Mouse (Mus musculus) myocyte (in vitro differentiated cells): Measurements from ENCODE around the gene Psmb7. TPM values are rescaled to one million over a fixed set of nuclear protein-coding genes. Genes with fewer than 3 reads are reported as not detected.

Experiments
- H3K27me3 ChIP-seq: one replicate; pipeline ENCODE4 v1.6.1; 2011; ENCODE audit not compliant: control insufficient read depth, insufficient read depth, insufficient read length
- H3K36me3 ChIP-seq: one replicate; pipeline ENCODE4 v1.6.1; 2011; ENCODE audit not compliant: control insufficient read depth, insufficient read depth
- H3K4me2 ChIP-seq: one replicate; pipeline ENCODE4 v1.6.1; 2011; ENCODE audit warnings: low read depth, control low read depth
- H3K4me3 ChIP-seq: one replicate; pipeline ENCODE4 v1.5.1; 2011; ENCODE audit warnings: mild to moderate bottlenecking, control low read depth, moderate library complexity
- H3K79me2 ChIP-seq: one replicate; pipeline ENCODE4 v1.6.1; 2011; ENCODE audit not compliant: control insufficient read depth, insufficient read depth
- H3ac ChIP-seq: one replicate; pipeline ENCODE4 v1.6.1; 2011; ENCODE audit not compliant: control insufficient read depth, insufficient read length
- CEBPB ChIP-seq: IDR thresholded peaks from 2 replicates; pipeline ENCODE4 v1.6.1; 2011; ENCODE audit warnings: mild to moderate bottlenecking, moderate library complexity; ENCODE audit not compliant: poor library complexity, insufficient read depth, severe bottlenecking
- E2F4 ChIP-seq: IDR thresholded peaks from one replicate; pipeline ENCODE4 v1.6.1; 2011; ENCODE audit warnings: mild to moderate bottlenecking, control low read depth, moderate library complexity; ENCODE audit not compliant: insufficient read depth
- MAX ChIP-seq: IDR thresholded peaks from one replicate; pipeline ENCODE4 v1.6.1; 2011; ENCODE audit warnings: low read depth, mild to moderate bottlenecking, control low read depth
- MYOD1 ChIP-seq, 3 experiments: IDR thresholded peaks; one replicate each; pipeline ENCODE4 v1.6.1; 2011; ENCODE audit warnings: control low read depth in 2 of 3, low read depth in 2 of 3, mild to moderate bottlenecking in 2 of 3, moderate library complexity in 1 of 3; ENCODE audit not compliant: insufficient read length in 2 of 3, control insufficient read depth in 1 of 3
- MYOG ChIP-seq, 3 experiments: IDR thresholded peaks; one replicate each; pipeline ENCODE4 v1.6.1; 2011; ENCODE audit warnings: control low read depth in 2 of 3, low read depth in 2 of 3, mild to moderate bottlenecking in 2 of 3; ENCODE audit not compliant: insufficient read length in 2 of 3, control insufficient read depth in 1 of 3, insufficient read depth in 1 of 3
- POLR2A ChIP-seq: IDR thresholded peaks from one replicate; pipeline ENCODE4 v1.6.1; 2011; ENCODE audit warnings: low read depth, mild to moderate bottlenecking, control low read depth, moderate library complexity; ENCODE audit not compliant: insufficient read length
- POLR2AphosphoS2 ChIP-seq: IDR thresholded peaks from one replicate; pipeline ENCODE4 v1.6.1; 2011; ENCODE audit warnings: low read depth, control low read depth; ENCODE audit not compliant: insufficient read length
- REST ChIP-seq: IDR thresholded peaks from one replicate; pipeline ENCODE4 v1.6.1; 2011; ENCODE audit warnings: mild to moderate bottlenecking, control low read depth, moderate library complexity; ENCODE audit not compliant: insufficient read depth, insufficient read length
- SRF ChIP-seq: IDR thresholded peaks from one replicate; pipeline ENCODE4 v1.6.1; 2011; ENCODE audit warnings: low read depth; ENCODE audit not compliant: control insufficient read depth, insufficient read length
- TCF12 ChIP-seq: IDR thresholded peaks from one replicate; pipeline ENCODE4 v1.6.1; 2011; ENCODE audit warnings: mild to moderate bottlenecking, control low read depth; ENCODE audit not compliant: poor library complexity, insufficient read depth, severe bottlenecking
- TCF3 ChIP-seq: IDR thresholded peaks from one replicate; pipeline ENCODE4 v1.6.1; 2011; ENCODE audit warnings: low read depth, control low read depth; ENCODE audit not compliant: insufficient read length
- USF1 ChIP-seq: IDR thresholded peaks from one replicate; pipeline ENCODE4 v1.6.1; 2011; ENCODE audit warnings: low read depth, mild to moderate bottlenecking, control low read depth, moderate library complexity
- polyA plus RNA-seq: library from polyadenylated mRNA; unstranded; fragments of >200 nt; fragmentation: generic; extraction: Trizol; gene quantifications from one replicate; pipeline ENCODE4 v1.2.1, GENCODE M21; 2012; ENCODE audit warnings: missing spikeins

Psmb7 gene
- polyA plus RNA-seq, 1 experiment, result 411 TPM

DNA sequence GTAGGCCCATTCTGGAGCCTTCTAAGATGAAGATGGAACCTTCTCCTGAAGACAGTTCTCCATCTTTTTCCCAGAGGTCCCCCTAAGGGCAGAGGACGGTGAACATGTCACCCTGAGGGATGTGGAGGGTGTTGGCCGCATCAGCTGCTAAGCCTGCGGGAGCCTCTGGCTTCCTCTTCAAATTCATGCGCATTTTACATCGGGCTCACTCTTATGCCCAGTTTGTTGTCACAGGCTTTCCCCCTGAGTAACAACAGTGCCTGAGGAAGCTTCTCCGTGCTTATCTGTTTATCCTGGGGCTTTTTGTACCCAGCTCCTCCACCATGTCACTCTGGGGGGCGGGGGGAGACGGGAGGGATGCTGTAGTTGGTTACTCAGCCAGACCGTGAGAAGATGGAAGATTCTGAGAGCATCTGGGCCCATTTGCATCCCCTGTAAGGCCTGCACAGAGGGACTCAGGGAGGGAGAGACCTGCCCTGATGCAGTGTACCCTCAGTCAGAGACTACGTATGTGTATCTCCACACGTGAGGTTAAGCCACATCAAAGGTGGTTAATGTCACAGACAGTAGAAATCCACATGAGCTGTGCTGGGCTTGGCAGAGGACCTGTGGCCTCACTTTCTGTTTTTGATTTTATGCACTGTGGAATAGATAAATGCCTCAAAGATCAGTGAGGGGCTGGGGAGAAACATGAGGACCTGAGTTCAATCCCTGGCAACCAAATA is 95.9 kb downstream of the Psmb7 start:
- Histone ChIP-seq H3K4me3 (no peak overlapping the region), H3K79me2 (peaks cover 6% of the 10 kb centered on the region), H3K4me2 (no peak overlapping the region), H3K36me3 (no peaks in the 10 kb centered on the region), H3ac (no peak overlapping the region), H3K27me3 (no peaks in the 10 kb centered on the region)
- TF ChIP-seq POLR2A (no peak), MYOD1 (IDR thresholded peaks at IDR 0.05; ENCODE audit: control insufficient read depth in 1 of 3, insufficient read length in 2 of 3, low read depth in 2 of 3) (no peak), MAX (no peak), MYOG (IDR thresholded peaks at IDR 0.05; ENCODE audit: control insufficient read depth in 1 of 3, insufficient read depth in 1 of 3, insufficient read length in 2 of 3, low read depth in 2 of 3) (no peak), REST (no peak), SRF (no peak), E2F4 (no peak), USF1 (no peak), POLR2AphosphoS2 (no peak), TCF12 (no peak), TCF3 (no peak), CEBPB (no peak)

DNA sequence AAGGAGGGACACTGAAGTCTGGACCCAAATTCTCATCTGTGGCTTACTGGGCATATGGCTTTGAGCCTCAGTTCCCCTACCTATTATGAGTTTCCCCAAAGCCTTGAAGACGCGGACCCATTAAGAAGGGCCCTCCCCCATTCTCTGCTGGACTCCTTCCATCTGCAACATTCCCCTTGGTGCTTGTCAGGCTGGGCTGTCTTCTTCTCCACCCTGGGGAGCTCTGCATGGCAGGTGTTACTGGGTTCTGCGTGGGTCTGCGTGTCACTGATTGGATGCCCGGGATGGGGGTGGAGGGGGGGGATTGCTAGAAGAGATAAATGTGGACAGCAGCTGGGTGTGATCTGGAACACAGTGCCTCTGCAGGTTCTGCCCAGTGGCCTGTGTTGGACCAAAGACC is 97.1 kb downstream of the Psmb7 start:
- TF ChIP-seq MYOD1 (IDR thresholded peaks at IDR 0.05; ENCODE audit: control insufficient read depth in 1 of 3, insufficient read length in 2 of 3, low read depth in 2 of 3) (peak; percentile 32 to 92 (median 85)), MYOG (IDR thresholded peaks at IDR 0.05; ENCODE audit: control insufficient read depth in 1 of 3, insufficient read depth in 1 of 3, insufficient read length in 2 of 3, low read depth in 2 of 3) (peak; percentile 48 to 86 (median 48)), CEBPB (no peak), POLR2AphosphoS2 (no peak)
- no peak overlapping the region for H3ac ChIP-seq
- peaks cover 6% of the 10 kb centered on the region for H3K79me2 ChIP-seq
- H3K4me3 ChIP-seq, result no peak overlapping the region
- no peaks in the 10 kb centered on the region for H3K27me3 ChIP-seq
- peak overlapping the region; percentile 87 for H3K4me2 ChIP-seq
- H3K36me3 ChIP-seq, result no peaks in the 10 kb centered on the region

DNA sequence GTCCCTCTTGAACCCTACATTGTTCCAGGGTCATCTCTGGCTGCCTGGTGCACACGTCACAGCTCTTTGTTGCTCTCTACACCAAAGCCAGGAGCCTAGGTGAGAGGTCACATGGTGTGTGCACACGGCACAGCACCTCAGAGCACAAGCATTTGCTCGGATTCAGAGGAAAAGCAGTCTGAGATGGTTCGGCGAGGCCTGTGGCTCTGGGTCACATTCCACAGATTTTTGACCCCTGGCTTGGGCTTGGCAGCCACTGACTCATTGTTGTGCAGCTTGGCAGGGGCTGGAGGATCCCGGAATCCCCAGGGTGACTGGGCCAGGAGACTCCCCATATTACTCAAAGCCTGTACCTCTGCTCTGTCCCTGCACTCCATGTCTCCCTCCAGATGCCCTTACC is 97.7 kb downstream of the Psmb7 start:
- TF ChIP-seq POLR2A, result no peak
- no peak for TF ChIP-seq TCF12
- TF ChIP-seq REST, result no peak
- TF ChIP-seq MYOG (IDR thresholded peaks at IDR 0.05; ENCODE audit: control insufficient read depth in 1 of 3, insufficient read depth in 1 of 3, insufficient read length in 2 of 3, low read depth in 2 of 3), result peak in 1 of 3 experiments; percentile 63
- no peak for TF ChIP-seq SRF
- peak in 1 of 3 experiments; percentile 39 for TF ChIP-seq MYOD1 (IDR thresholded peaks at IDR 0.05; ENCODE audit: control insufficient read depth in 1 of 3, insufficient read length in 2 of 3, low read depth in 2 of 3)
- TF ChIP-seq E2F4, result no peak
- no peak for TF ChIP-seq TCF3
- TF ChIP-seq USF1, result peak; percentile 90
- TF ChIP-seq POLR2AphosphoS2, result no peak
- no peak for TF ChIP-seq MAX
- TF ChIP-seq CEBPB, result no peak
- H3K4me2 ChIP-seq, result peak overlapping the region; percentile 87
- H3K36me3 ChIP-seq, result no peaks in the 10 kb centered on the region
- peaks cover 6% of the 10 kb centered on the region for H3K79me2 ChIP-seq
- no peak overlapping the region for H3K4me3 ChIP-seq
- H3K27me3 ChIP-seq, result no peaks in the 10 kb centered on the region
- no peak overlapping the region for H3ac ChIP-seq

DNA sequence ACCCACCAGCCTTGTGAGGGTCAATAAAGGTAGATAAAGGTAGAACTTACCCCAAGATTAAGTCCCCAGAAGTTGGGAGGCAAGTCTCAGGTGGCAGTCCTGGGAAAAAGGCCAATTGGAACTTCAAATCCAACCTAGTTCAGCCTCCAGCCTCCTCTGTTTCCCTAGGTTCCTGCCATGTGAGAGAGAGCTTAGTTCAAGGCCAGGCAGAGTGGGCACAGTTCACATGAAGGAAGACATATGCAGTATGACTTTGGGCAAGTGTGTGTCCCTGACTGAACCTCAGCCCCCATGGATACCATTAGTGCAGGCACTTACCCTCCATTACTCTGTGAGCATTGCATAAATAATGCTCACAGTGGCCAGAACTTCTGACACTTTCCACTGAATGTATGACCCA is 98.2 kb downstream of the Psmb7 start:
- no peaks in the 10 kb centered on the region for H3K36me3 ChIP-seq
- no peak overlapping the region for H3ac ChIP-seq
- H3K4me3 ChIP-seq, result no peak overlapping the region
- H3K4me2 ChIP-seq, result peak overlapping the region; percentile 87
- TF ChIP-seq TCF12, result no peak
- no peak for TF ChIP-seq POLR2AphosphoS2
- TF ChIP-seq SRF, result no peak
- no peak for TF ChIP-seq POLR2A
- TF ChIP-seq TCF3, result no peak
- TF ChIP-seq CEBPB, result no peak
- TF ChIP-seq REST, result no peak
- TF ChIP-seq MYOD1 (IDR thresholded peaks at IDR 0.05; ENCODE audit: control insufficient read depth in 1 of 3, insufficient read length in 2 of 3, low read depth in 2 of 3), result no peak
- no peak for TF ChIP-seq MAX
- no peak for TF ChIP-seq E2F4
- no peak for TF ChIP-seq MYOG (IDR thresholded peaks at IDR 0.05; ENCODE audit: control insufficient read depth in 1 of 3, insufficient read depth in 1 of 3, insufficient read length in 2 of 3, low read depth in 2 of 3)
- TF ChIP-seq USF1, result no peak
- peaks cover 6% of the 10 kb centered on the region for H3K79me2 ChIP-seq
- no peaks in the 10 kb centered on the region for H3K27me3 ChIP-seq
